Mouse (Mus musculus) MEL (cell line): ENCODE results near the gene Wdr70.

Experiments used
- BHLHE40 ChIP-seq: IDR thresholded peaks from 2 replicates; pipeline ENCODE4 v1.6.1; 2012; ENCODE audit warnings: low read depth, mild to moderate bottlenecking, inconsistent platforms, low read length, improper control_type of control experiment, borderline replicate concordance
- CTCF ChIP-seq, 3 experiments: IDR thresholded peaks in 2 of 3; conservative IDR thresholded peaks in 1 of 3; 2 replicates each; pipeline ENCODE4 v1.5.1; 2011 to 2012; ENCODE audit warnings: low read length in 3 of 3, low read depth in 2 of 3, mild to moderate bottlenecking in 2 of 3, improper control_type of control experiment in 1 of 3, inconsistent platforms in 1 of 3, mixed read lengths in 1 of 3, moderate library complexity in 1 of 3; ENCODE audit not compliant: control insufficient read depth in 1 of 3, insufficient read depth in 1 of 3, poor library complexity in 1 of 3, severe bottlenecking in 1 of 3
- MXI1 ChIP-seq: IDR thresholded peaks from 2 replicates; pipeline ENCODE4 v1.6.1; 2011; ENCODE audit warnings: mild to moderate bottlenecking, low read depth, low read length, improper control_type of control experiment
- POLR2A ChIP-seq, 2 experiments: IDR thresholded peaks; 2 replicates each; pipeline ENCODE4 v1.6.1; 2011 to 2012; ENCODE audit warnings: low read length in 2 of 2, mild to moderate bottlenecking in 2 of 2, control low read depth in 1 of 2, improper control_type of control experiment in 1 of 2, low read depth in 1 of 2, moderate library complexity in 1 of 2; ENCODE audit not compliant: control insufficient read depth in 1 of 2, insufficient read depth in 1 of 2, poor library complexity in 1 of 2
- RAD21 ChIP-seq: IDR thresholded peaks from 2 replicates; pipeline ENCODE4 v1.6.1; 2011; ENCODE audit warnings: mild to moderate bottlenecking, low read depth, low read length, improper control_type of control experiment
- RCOR1 ChIP-seq: IDR thresholded peaks from 2 replicates; pipeline ENCODE4 v1.6.1; 2012; ENCODE audit warnings: low read depth, mild to moderate bottlenecking, inconsistent platforms, low read length, improper control_type of control experiment
- TBP ChIP-seq: IDR thresholded peaks from 2 replicates; pipeline ENCODE4 v1.8.0; 2011; ENCODE audit warnings: low read depth, low read length, improper control_type of control experiment
- ZNF384 ChIP-seq: IDR thresholded peaks from 2 replicates; pipeline ENCODE4 v1.6.1; 2012; ENCODE audit warnings: low read depth, mild to moderate bottlenecking, inconsistent platforms, low read length, improper control_type of control experiment

DNA sequence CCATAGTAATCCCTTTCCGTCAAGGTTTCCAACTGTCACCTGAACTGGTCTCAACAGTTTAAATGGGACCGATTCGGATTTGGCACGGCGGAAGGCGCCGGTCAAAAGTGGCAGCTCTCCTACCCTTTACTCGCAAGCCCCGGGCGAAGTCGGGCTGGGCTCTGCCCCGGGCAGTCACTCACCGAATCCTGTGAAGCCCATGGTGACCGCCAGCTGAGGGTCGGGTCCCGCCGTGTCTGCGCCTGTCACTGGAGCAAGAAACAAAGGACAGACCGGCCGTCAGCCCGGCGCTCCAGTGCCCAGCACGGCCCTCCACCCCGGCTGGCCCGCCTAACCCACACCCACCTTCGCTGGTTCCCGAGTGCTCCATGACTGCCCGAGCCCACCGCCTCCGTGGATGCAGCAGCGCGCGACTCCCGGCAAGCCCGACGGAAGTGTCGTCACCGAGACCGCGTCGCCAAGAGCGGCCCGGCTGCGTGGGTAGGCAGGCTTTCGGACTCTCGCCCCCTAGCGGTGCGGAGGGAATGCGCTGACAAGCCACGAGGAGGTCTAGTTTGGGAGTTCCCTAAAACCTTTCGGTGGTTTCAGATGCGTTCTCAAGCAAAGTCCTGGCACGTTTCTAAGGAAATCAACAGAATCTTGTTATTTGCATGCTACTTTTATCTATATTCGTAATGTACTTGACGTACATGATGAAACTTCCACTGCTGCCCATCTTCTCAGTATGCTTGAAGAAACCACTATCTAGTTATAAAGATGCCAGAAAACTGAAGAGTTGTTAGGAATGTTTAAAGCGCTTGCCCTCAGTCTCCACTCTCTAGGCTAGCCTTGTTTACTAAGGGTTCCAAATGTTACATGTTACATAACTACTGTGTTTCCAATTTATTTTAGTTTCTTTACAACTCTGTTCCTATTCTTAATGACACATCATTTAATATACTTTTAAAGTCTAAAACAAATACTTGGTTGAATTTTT is at the start of gene Wdr70:
- peak; percentile 91 to 99 (median 97) for TF ChIP-seq CTCF (IDR thresholded peaks at IDR 0.05 in 2 of 3, conservative IDR thresholded peaks at IDR 0.05 in 1 of 3; ENCODE audit: control insufficient read depth in 1 of 3, insufficient read depth in 1 of 3, low read depth in 2 of 3, low read length in 3 of 3, poor library complexity in 1 of 3, severe bottlenecking in 1 of 3)
- peak; percentile 92 for TF ChIP-seq TBP
- TF ChIP-seq BHLHE40 = peak; percentile 90
- no peak for TF ChIP-seq RCOR1
- peak; percentile 84 to 91 for TF ChIP-seq POLR2A (IDR thresholded peaks at IDR 0.05; ENCODE audit: control insufficient read depth in 1 of 2, insufficient read depth in 1 of 2, low read depth in 1 of 2, low read length in 2 of 2, poor library complexity in 1 of 2)
- TF ChIP-seq MXI1 = peak; percentile 94
- no peak for TF ChIP-seq ZNF384
- TF ChIP-seq RAD21 = no peak
